Mouse (Mus musculus) intestine, embryonic 14.5 days (tissue): ENCODE results near the gene Lrrc58. TPM values are rescaled to one million over a fixed set of nuclear protein-coding genes. Genes with fewer than 3 reads are reported as not detected.

Experiments used
- ATAC-seq: fragments of 200-750 bp; cut with Nextera tagmentation; replicated peaks from 2 replicates; pipeline ENCODE4 v1.8.0; 2017; ENCODE audit warnings: low read depth, moderate number of reproducible peaks, moderate TSS enrichment, moderate library complexity; ENCODE audit not compliant: low FRiP score, low TSS enrichment
- DNase-seq: peaks from one replicate; pipeline ENCODE4 v3.0.0-alpha.2; 2018; ENCODE audit warnings: low spot score
- H3K27ac ChIP-seq: fragments of 300-500 bp; sonication (generic); 2 replicates; pipeline ENCODE4 v1.5.1; 2014; ENCODE audit warnings: low read depth, mild to moderate bottlenecking, control low read depth
- H3K27me3 ChIP-seq: fragments of 300-500 bp; sonication (generic); replicated peaks from 2 replicates; pipeline ENCODE4 v1.6.1; 2014; ENCODE audit warnings: low read length, control low read depth; ENCODE audit not compliant: control insufficient read depth, insufficient read depth
- H3K36me3 ChIP-seq: fragments of 300-500 bp; sonication (generic); 2 replicates; pipeline ENCODE4 v1.6.1; 2014; ENCODE audit warnings: low read length, control low read depth; ENCODE audit not compliant: control insufficient read depth, insufficient read depth
- H3K4me1 ChIP-seq: fragments of 300-500 bp; sonication (generic); replicated peaks from 2 replicates; pipeline ENCODE4 v1.6.1; 2014; ENCODE audit warnings: low read length, control low read depth, mixed read lengths; ENCODE audit not compliant: control insufficient read depth, insufficient read depth
- H3K4me2 ChIP-seq: fragments of 300-500 bp; sonication (generic); 2 replicates; pipeline ENCODE4 v1.6.1; 2014; ENCODE audit warnings: low read length
- H3K4me3 ChIP-seq: fragments of 300-500 bp; sonication (generic); 2 replicates; pipeline ENCODE4 v1.5.1; 2014; ENCODE audit warnings: low read depth, low read length, control low read depth, mixed read lengths
- H3K9ac ChIP-seq: fragments of 300-500 bp; sonication (generic); 2 replicates; pipeline ENCODE4 v1.6.1; 2014; ENCODE audit warnings: mild to moderate bottlenecking, low read length
- H3K9me3 ChIP-seq: fragments of 300-500 bp; sonication (generic); 2 replicates; pipeline ENCODE4 v1.6.1; 2016; ENCODE audit warnings: low read length, control low read depth; ENCODE audit not compliant: control insufficient read depth
- WGBS: fragments of 180-500 bp; shearing (Covaris S2); extraction: QIAGEN DNeasy Blood & Tissue Kit; methylation state at CpG from one replicate; pipeline ENCODE4 v1.1.7; 2014; 5-methylcytosine and 5-hydroxymethylcytosine counted together
- polyA plus RNA-seq: library from polyadenylated mRNA; unstranded; fragments of >200 nt; fragmentation: Nextera tagmentation; extraction: Ambion mirVana; gene quantifications from 2 replicates; pipeline ENCODE4 v1.2.1, GENCODE M21; 2014

The Lrrc58 gene
- polyA plus RNA-seq, 1 experiment from 2014 or later = 56.2 TPM

- no peak overlapping the region for H3K9ac ChIP-seq
- no peaks in the 10 kb centered on the region for H3K27me3 ChIP-seq
- H3K9me3 ChIP-seq = no peaks in the 10 kb centered on the region
- no peak overlapping the region for H3K4me3 ChIP-seq
- H3K27ac ChIP-seq = no peak overlapping the region
- DNase-seq = peak; percentile 44
- no peaks in the 10 kb centered on the region for H3K36me3 ChIP-seq
- H3K4me1 ChIP-seq = no peaks in the 10 kb centered on the region
- no peak overlapping the region for H3K4me2 ChIP-seq
- WGBS = 83% methylated on average over 7 of the region's 7 CpGs
- no peak for ATAC-seq
Observed at GRCm38 (mm10) chr16:37860213-37860612, 8.0 kb upstream of the Lrrc58 start.

- Histone ChIP-seq H3K4me3 (no peak within 1 kb of the TSS), H3K27me3 (no peaks in the 10 kb centered on the region), H3K9ac (no peak within 1 kb of the TSS), H3K27ac (no peak within 1 kb of the TSS), H3K4me2 (no peak within 1 kb of the TSS), H3K36me3 (no peaks in the 10 kb centered on the region), H3K9me3 (no peaks in the 10 kb centered on the region), H3K4me1 (no peaks in the 10 kb centered on the region)
- ATAC-seq = no peak
- WGBS = 77% methylated on average over 7 of the region's 7 CpGs
- peak; percentile 50 for DNase-seq
Observed at GRCm38 (mm10) chr16:37861029-37861428, 7.2 kb upstream of the Lrrc58 start, which contains the start of gene Gm36028. Gene Gm36028 (minus strand): TSS chr16:37861146.

GRCm38 (mm10) chr16:37863876-37864275 is 4.3 kb upstream of the Lrrc58 start:
- no peak overlapping the region for H3K4me3 ChIP-seq
- H3K27me3 ChIP-seq = no peaks in the 10 kb centered on the region
- no peaks in the 10 kb centered on the region for H3K4me1 ChIP-seq
- no peak overlapping the region for H3K4me2 ChIP-seq
- no peak overlapping the region for H3K9ac ChIP-seq
- DNase-seq (peak; percentile 16), ATAC-seq (no peak)
- H3K27ac ChIP-seq = no peak overlapping the region
- WGBS = 69% methylated on average over 3 of the region's 3 CpGs
- no peaks in the 10 kb centered on the region for H3K36me3 ChIP-seq
- H3K9me3 ChIP-seq = no peaks in the 10 kb centered on the region

- peak; percentile 35 for DNase-seq
- Histone ChIP-seq H3K4me2 (no peak overlapping the region), H3K4me3 (no peak overlapping the region), H3K4me1 (peaks cover 11% of the 10 kb centered on the region), H3K36me3 (no peaks in the 10 kb centered on the region), H3K27ac (no peak overlapping the region), H3K27me3 (no peaks in the 10 kb centered on the region), H3K9ac (no peak overlapping the region), H3K9me3 (no peaks in the 10 kb centered on the region)
- no peak for ATAC-seq
- WGBS = 80% methylated on average over 9 of the region's 9 CpGs
Observed at GRCm38 (mm10) chr16:37865841-37866240, 2.3 kb upstream of the Lrrc58 start.

- H3K4me2 ChIP-seq = peak overlapping the region; percentile 76
- WGBS = under 1% methylated on average over 86 of the region's 87 CpGs
- H3K27ac ChIP-seq = peak overlapping the region; percentile 99
- H3K9me3 ChIP-seq = no peaks in the 10 kb centered on the region
- DNase-seq (peak; percentile 89), ATAC-seq (peak; percentile 82)
- no peaks in the 10 kb centered on the region for H3K27me3 ChIP-seq
- no peaks in the 10 kb centered on the region for H3K36me3 ChIP-seq
- peaks cover 17% of the 10 kb centered on the region for H3K4me1 ChIP-seq
- H3K4me3 ChIP-seq = peak overlapping the region; percentile 74
- H3K9ac ChIP-seq = peak overlapping the region; percentile 90
Observed at GRCm38 (mm10) chr16:37868506-37869469, 599 bp downstream of the Lrrc58 start.

- Histone ChIP-seq H3K27me3 (no peaks in the 10 kb centered on the region), H3K9ac (peak overlapping the region; percentile 90), H3K36me3 (no peaks in the 10 kb centered on the region), H3K4me3 (peak overlapping the region; percentile 74), H3K4me1 (peaks cover 17% of the 10 kb centered on the region), H3K27ac (peak overlapping the region; percentile 99), H3K9me3 (no peaks in the 10 kb centered on the region), H3K4me2 (peak overlapping the region; percentile 76)
- 20% methylated on average over 4 of the region's 4 CpGs for WGBS
- DNase-seq (no peak), ATAC-seq (no peak)
Observed at GRCm38 (mm10) chr16:37869470-37870231, 1.5 kb downstream of the Lrrc58 start.

GRCm38 (mm10) chr16:37871112-37871715 is 3.0 kb downstream of the Lrrc58 start:
- Histone ChIP-seq H3K9me3 (no peaks in the 10 kb centered on the region), H3K4me1 (peaks cover 17% of the 10 kb centered on the region), H3K9ac (no peak overlapping the region), H3K4me2 (no peak overlapping the region), H3K4me3 (no peak overlapping the region), H3K36me3 (no peaks in the 10 kb centered on the region), H3K27me3 (no peaks in the 10 kb centered on the region), H3K27ac (no peak overlapping the region)
- no peak for DNase-seq
- no peak for ATAC-seq
- 80% methylated on average over 4 of the region's 4 CpGs for WGBS

GRCm38 (mm10) chr16:37874501-37875235 is 6.5 kb downstream of the Lrrc58 start:
- Histone ChIP-seq H3K4me2 (no peak overlapping the region), H3K9me3 (no peaks in the 10 kb centered on the region), H3K4me1 (peaks cover 16% of the 10 kb centered on the region), H3K27me3 (no peaks in the 10 kb centered on the region), H3K9ac (no peak overlapping the region), H3K4me3 (no peak overlapping the region), H3K36me3 (peaks cover 22% of the 10 kb centered on the region), H3K27ac (no peak overlapping the region)
- ATAC-seq (no peak), DNase-seq (no peak)
- WGBS = 89% methylated on average over 4 of the region's 4 CpGs
